Mouse (Mus musculus) MEL (cell line): ENCODE measurements around the gene Prim1. TPM values are rescaled to one million over a fixed set of nuclear protein-coding genes. Genes with fewer than 3 reads are reported as not detected.

ENCODE experiments used
- DNase-seq: peaks from one replicate; pipeline ENCODE4 v3.0.0; 2011; ENCODE audit warnings: low read depth, low spot score
- H3K27ac ChIP-seq: 2 replicates; pipeline ENCODE4 v1.5.1; 2012; ENCODE audit warnings: low read depth, mild to moderate bottlenecking, control low read depth, low read length, moderate library complexity; ENCODE audit not compliant: control insufficient read depth
- H3K27me3 ChIP-seq, 2 experiments: fragments of 150-350 bp in 1 of 2; sonication (generic) in 1 of 2; 2 replicates each; pipeline ENCODE4 v1.6.1; 2012; ENCODE audit warnings: low read length in 2 of 2, mild to moderate bottlenecking in 2 of 2, improper control_type of control experiment in 1 of 2, moderate library complexity in 1 of 2; ENCODE audit not compliant: insufficient read depth in 2 of 2, control insufficient read depth in 1 of 2
- H3K36me3 ChIP-seq, 2 experiments: 2 replicates each; pipeline ENCODE4 v1.6.1; 2012 to 2014; ENCODE audit warnings: low read length in 2 of 2, improper control_type of control experiment in 1 of 2, inconsistent platforms in 1 of 2, mild to moderate bottlenecking in 1 of 2; ENCODE audit not compliant: insufficient read depth in 2 of 2, control insufficient read depth in 1 of 2
- H3K4me1 ChIP-seq, 2 experiments: fragments of 150-350 bp in 1 of 2; sonication (generic) in 1 of 2; 2 replicates each; pipeline ENCODE4 v1.6.1; 2012; ENCODE audit warnings: low read length in 2 of 2, improper control_type of control experiment in 1 of 2, mild to moderate bottlenecking in 1 of 2; ENCODE audit not compliant: insufficient read depth in 2 of 2, control insufficient read depth in 1 of 2
- H3K4me3 ChIP-seq, 2 experiments: fragments of 150-350 bp in 1 of 2; sonication (generic) in 1 of 2; 2 replicates each; pipeline ENCODE4 v1.5.1; 2012; ENCODE audit warnings: low read depth in 2 of 2, low read length in 2 of 2, mild to moderate bottlenecking in 2 of 2, moderate library complexity in 2 of 2, control low read depth in 1 of 2, improper control_type of control experiment in 1 of 2; ENCODE audit not compliant: control insufficient read depth in 1 of 2, insufficient read depth in 1 of 2
- H3K79me2 ChIP-seq: 2 replicates; pipeline ENCODE4 v1.6.1; 2012; ENCODE audit warnings: mild to moderate bottlenecking, low read length, moderate library complexity; ENCODE audit not compliant: control insufficient read depth, poor library complexity, insufficient read depth
- H3K9ac ChIP-seq: 2 replicates; pipeline ENCODE4 v1.6.1; 2012; ENCODE audit warnings: low read depth, mild to moderate bottlenecking, control low read depth, low read length, moderate library complexity; ENCODE audit not compliant: control insufficient read depth, poor library complexity, severe bottlenecking
- H3K9me3 ChIP-seq: fragments of 150-350 bp; sonication (generic); replicated peaks from 2 replicates; pipeline ENCODE4 v1.6.1; 2012; ENCODE audit warnings: mild to moderate bottlenecking, low read length, improper control_type of control experiment, moderate library complexity; ENCODE audit not compliant: insufficient read depth
- BHLHE40 ChIP-seq: IDR thresholded peaks from 2 replicates; pipeline ENCODE4 v1.6.1; 2012; ENCODE audit warnings: low read depth, mild to moderate bottlenecking, inconsistent platforms, low read length, improper control_type of control experiment, borderline replicate concordance
- CHD1 ChIP-seq: IDR thresholded peaks from 2 replicates; pipeline ENCODE4 v1.6.1; 2012; ENCODE audit warnings: low read depth, mild to moderate bottlenecking, inconsistent platforms, low read length, improper control_type of control experiment
- CTCF ChIP-seq, 3 experiments: IDR thresholded peaks in 2 of 3; conservative IDR thresholded peaks in 1 of 3; 2 replicates each; pipeline ENCODE4 v1.5.1; 2011 to 2012; ENCODE audit warnings: low read length in 3 of 3, low read depth in 2 of 3, mild to moderate bottlenecking in 2 of 3, improper control_type of control experiment in 1 of 3, inconsistent platforms in 1 of 3, mixed read lengths in 1 of 3, moderate library complexity in 1 of 3; ENCODE audit not compliant: control insufficient read depth in 1 of 3, insufficient read depth in 1 of 3, poor library complexity in 1 of 3, severe bottlenecking in 1 of 3
- E2F4 ChIP-seq: IDR thresholded peaks from 2 replicates; pipeline ENCODE4 v1.6.1; 2011; ENCODE audit warnings: low read depth, low read length, improper control_type of control experiment, borderline replicate concordance
- ELF1 ChIP-seq: IDR thresholded peaks from 2 replicates; pipeline ENCODE4 v1.6.1; 2014; ENCODE audit warnings: low read depth, mild to moderate bottlenecking, inconsistent platforms, low read length, improper control_type of control experiment, moderate library complexity
- EP300 ChIP-seq, 2 experiments: IDR thresholded peaks; 2 replicates each; pipeline ENCODE4 v1.6.1; 2011; ENCODE audit warnings: improper control_type of control experiment in 2 of 2, low read length in 2 of 2, low read depth in 1 of 2, mild to moderate bottlenecking in 1 of 2
- GABPA ChIP-seq: IDR thresholded peaks from 2 replicates; pipeline ENCODE4 v1.6.1; 2012; ENCODE audit warnings: low read depth, mild to moderate bottlenecking, inconsistent platforms, low read length, improper control_type of control experiment, moderate library complexity
- MAFK ChIP-seq: IDR thresholded peaks from 2 replicates; pipeline ENCODE4 v1.6.1; 2011; ENCODE audit warnings: low read depth, mild to moderate bottlenecking, low read length, improper control_type of control experiment, borderline replicate concordance
- MAX ChIP-seq: IDR thresholded peaks from 2 replicates; pipeline ENCODE4 v1.6.1; 2011; ENCODE audit warnings: low read length, improper control_type of control experiment
- MAZ ChIP-seq: IDR thresholded peaks from 2 replicates; pipeline ENCODE4 v1.6.1; 2012; ENCODE audit warnings: low read depth, mild to moderate bottlenecking, inconsistent platforms, low read length, improper control_type of control experiment
- MXI1 ChIP-seq: IDR thresholded peaks from 2 replicates; pipeline ENCODE4 v1.6.1; 2011; ENCODE audit warnings: mild to moderate bottlenecking, low read depth, low read length, improper control_type of control experiment
- MYB ChIP-seq: IDR thresholded peaks from 2 replicates; pipeline ENCODE4 v1.6.1; 2011; ENCODE audit warnings: mild to moderate bottlenecking, low read depth, low read length, improper control_type of control experiment
- POLR2A ChIP-seq, 2 experiments: IDR thresholded peaks; 2 replicates each; pipeline ENCODE4 v1.6.1; 2011 to 2012; ENCODE audit warnings: low read length in 2 of 2, mild to moderate bottlenecking in 2 of 2, control low read depth in 1 of 2, improper control_type of control experiment in 1 of 2, low read depth in 1 of 2, moderate library complexity in 1 of 2; ENCODE audit not compliant: control insufficient read depth in 1 of 2, insufficient read depth in 1 of 2, poor library complexity in 1 of 2
- RCOR1 ChIP-seq: IDR thresholded peaks from 2 replicates; pipeline ENCODE4 v1.6.1; 2012; ENCODE audit warnings: low read depth, mild to moderate bottlenecking, inconsistent platforms, low read length, improper control_type of control experiment
- SMC3 ChIP-seq: IDR thresholded peaks from 2 replicates; pipeline ENCODE4 v1.6.1; 2011; ENCODE audit warnings: low read depth, low read length, improper control_type of control experiment
- USF1 ChIP-seq: IDR thresholded peaks from 2 replicates; pipeline ENCODE4 v1.6.1; 2014; ENCODE audit warnings: low read depth, mild to moderate bottlenecking, inconsistent platforms, low read length, improper control_type of control experiment, moderate library complexity
- USF2 ChIP-seq, 2 experiments: IDR thresholded peaks; 2 replicates each; pipeline ENCODE4 v1.6.1; 2011 to 2012; ENCODE audit warnings: improper control_type of control experiment in 2 of 2, low read length in 2 of 2, borderline replicate concordance in 1 of 2, inconsistent platforms in 1 of 2, low read depth in 1 of 2, mild to moderate bottlenecking in 1 of 2; ENCODE audit not compliant: insufficient read depth in 1 of 2
- ZKSCAN1 ChIP-seq: IDR thresholded peaks from 2 replicates; pipeline ENCODE4 v1.6.1; 2012; ENCODE audit warnings: low read depth, mild to moderate bottlenecking, inconsistent platforms, low read length, improper control_type of control experiment, moderate library complexity
- ZNF384 ChIP-seq: IDR thresholded peaks from 2 replicates; pipeline ENCODE4 v1.6.1; 2012; ENCODE audit warnings: low read depth, mild to moderate bottlenecking, inconsistent platforms, low read length, improper control_type of control experiment
- polyA plus RNA-seq, 2 experiments: library from polyadenylated mRNA; stranded (reverse) in 1 of 2; unstranded in 1 of 2; fragments of >175 nt in 1 of 2; fragments of >200 nt in 1 of 2; gene quantifications; 2 replicates each; pipeline versions ENCODE4 v1.2.1 to v1.2.4; 2012; ENCODE audit warnings: low replicate concordance in 2 of 2, low read depth in 1 of 2; ENCODE audit not compliant: insufficient read length in 2 of 2, insufficient read depth in 1 of 2, missing spikeins in 1 of 2
- total RNA-seq: library from RNA; depleted of rRNA; stranded (reverse); fragments of 300-350 nt; gene quantifications from 2 replicates; pipeline ENCODE4 v1.2.3, GENCODE M21; 2012

Prim1 gene
- total and polyA plus RNA-seq, 3 experiments, result 71.5 to 74.0 TPM; not detected in 1

DNA sequence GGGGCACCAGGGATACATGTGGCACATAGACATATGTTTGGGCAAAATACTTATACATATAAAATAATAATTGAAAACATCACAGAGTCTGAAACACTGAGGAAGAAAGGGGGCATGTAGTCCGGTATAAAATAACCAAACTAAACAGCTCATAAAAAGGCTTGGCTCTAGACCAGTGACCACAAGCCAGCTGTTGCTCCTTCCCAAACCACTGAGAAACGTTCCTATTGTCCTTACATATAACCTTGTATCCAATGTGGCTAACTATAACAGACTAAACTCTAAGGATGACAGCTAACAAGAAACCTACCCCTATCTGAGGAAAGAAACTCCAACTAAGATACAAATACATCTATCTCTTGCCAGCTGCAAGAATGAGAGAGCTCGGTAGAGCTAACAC is 40.9 kb upstream of the Prim1 start:
- no peak for DNase-seq
- Histone ChIP-seq H3K79me2 (no peaks in the 10 kb centered on the region), H3K36me3 (no peaks in the 10 kb centered on the region), H3K27me3 (peaks cover 1 to 6% of the 10 kb centered on the region in 2 experiments; a peak in 3 of 4 replicates), H3K4me3 (no peak overlapping the region), H3K27ac (no peak overlapping the region), H3K9ac (no peak overlapping the region), H3K4me1 (no peaks in the 10 kb centered on the region), H3K9me3 (no peaks in the 10 kb centered on the region)
- no peak for TF ChIP-seq GABPA
- TF ChIP-seq E2F4, result no peak
- no peak for TF ChIP-seq MAX
- no peak for TF ChIP-seq EP300 (IDR thresholded peaks at IDR 0.05; ENCODE audit: low read depth in 1 of 2, low read length in 2 of 2)
- TF ChIP-seq MYB, result no peak
- TF ChIP-seq USF1, result no peak
- TF ChIP-seq RCOR1, result no peak
- TF ChIP-seq ZNF384, result no peak
- TF ChIP-seq USF2 (IDR thresholded peaks at IDR 0.05; ENCODE audit: borderline replicate concordance in 1 of 2, insufficient read depth in 1 of 2, low read depth in 1 of 2, low read length in 2 of 2), result no peak
- TF ChIP-seq ZKSCAN1, result no peak
- no peak for TF ChIP-seq BHLHE40
- no peak for TF ChIP-seq SMC3

GRCm38 (mm10) chr10:127975503-127975902 is 39.5 kb upstream of the Prim1 start:
- TF ChIP-seq EP300 (IDR thresholded peaks at IDR 0.05; ENCODE audit: low read depth in 1 of 2, low read length in 2 of 2) (no peak), ZKSCAN1 (no peak), USF2 (IDR thresholded peaks at IDR 0.05; ENCODE audit: borderline replicate concordance in 1 of 2, insufficient read depth in 1 of 2, low read depth in 1 of 2, low read length in 2 of 2) (no peak), ELF1 (no peak)
- no peak overlapping the region for H3K9ac ChIP-seq
- no peaks in the 10 kb centered on the region for H3K79me2 ChIP-seq

GRCm38 (mm10) chr10:127984650-127985049 is 30.3 kb upstream of the Prim1 start:
- Histone ChIP-seq H3K4me1 (no peaks in the 10 kb centered on the region), H3K79me2 (no peaks in the 10 kb centered on the region), H3K4me3 (no peak overlapping the region), H3K27me3 (peaks cover 12 to 20% of the 10 kb centered on the region in 2 experiments), H3K27ac (no peak overlapping the region), H3K9ac (no peak overlapping the region), H3K36me3 (no peaks in the 10 kb centered on the region), H3K9me3 (no peaks in the 10 kb centered on the region)
- TF ChIP-seq CHD1 (no peak), POLR2A (IDR thresholded peaks at IDR 0.05; ENCODE audit: control insufficient read depth in 1 of 2, insufficient read depth in 1 of 2, low read depth in 1 of 2, low read length in 2 of 2, poor library complexity in 1 of 2) (no peak), CTCF (IDR thresholded peaks at IDR 0.05 in 2 of 3, conservative IDR thresholded peaks at IDR 0.05 in 1 of 3; ENCODE audit: control insufficient read depth in 1 of 3, insufficient read depth in 1 of 3, low read depth in 2 of 3, low read length in 3 of 3, poor library complexity in 1 of 3, severe bottlenecking in 1 of 3) (no peak), MAZ (no peak), MYB (no peak), MAFK (no peak), ZNF384 (no peak), MXI1 (no peak)
- DNase-seq, result no peak

More at GRCm38 (mm10) chr10:127975503-127975902, 39.5 kb upstream of the Prim1 start:
- no peaks in the 10 kb centered on the region for H3K9me3 ChIP-seq
- H3K4me1 ChIP-seq, result no peaks in the 10 kb centered on the region
- no peaks in the 10 kb centered on the region for H3K36me3 ChIP-seq
- H3K27me3 ChIP-seq, result peaks cover 3 to 10% of the 10 kb centered on the region in 2 experiments
- H3K4me3 ChIP-seq, result no peak overlapping the region
- no peak for DNase-seq
- no peak overlapping the region for H3K27ac ChIP-seq
